Mouse (Mus musculus) layer of hippocampus, adult 8-10 months (tissue): ENCODE results near the gene Tmem229b. TPM values are rescaled to one million over a fixed set of nuclear protein-coding genes. Genes with fewer than 3 reads are reported as not detected.

Experiments
- total RNA-seq, 4 experiments: library from RNA; stranded (reverse); gene quantifications; 2 replicates each; pipeline ENCODE4 v1.2.4; 2022

Tmem229b gene
- total RNA-seq, 4 experiments from 2014 or later, result 26.8 to 32.8 (median 29.8) TPM

Other genes with a start within 250 kb of the Tmem229b start
- 100 to 1,000 TPM; 242 to 278 (median 250) TPM for gene Atp6v1d, start 146.0 kb downstream of the Tmem229b start, total RNA-seq
- 10 to 100 TPM; 46.6 to 56.8 (median 50.9) TPM for gene Eif2s1, start 145.8 kb downstream of the Tmem229b start, total RNA-seq
- gene Plek2, start 100.7 kb downstream of the Tmem229b start, total RNA-seq, result under 1 TPM in 3 of 4 experiments, not detected in 1; 0.21 to 0.49 (median 0.34) TPM
- 10 to 100 TPM; 18.4 to 19.5 (median 18.9) TPM for gene Plekhh1, start 21.5 kb upstream of the Tmem229b start, total RNA-seq
- 10 to 100 TPM in 3 of 4 experiments, 1 to 10 TPM in 1; 9.9 to 12.7 (median 11.0) TPM for gene Pigh, start 82.0 kb upstream of the Tmem229b start, total RNA-seq
- 1 to 10 TPM; 3.5 to 4.9 (median 3.8) TPM for gene Arg2, start 123.2 kb upstream of the Tmem229b start, total RNA-seq
- 100 to 1,000 TPM; 161 to 184 (median 167) TPM for gene Vti1b, start 165.0 kb upstream of the Tmem229b start, total RNA-seq
- gene Rdh11, start 184.7 kb upstream of the Tmem229b start, total RNA-seq, result 10 to 100 TPM; 18.5 to 23.9 (median 22.2) TPM
- gene Rdh12, start 201.3 kb upstream of the Tmem229b start, total RNA-seq, result 1 to 10 TPM; 2.5 to 3.4 (median 3.2) TPM